Mouse (Mus musculus) cerebellum, postnatal 4 days (tissue): ENCODE measurements around the gene Vamp2.
A peak's percentile ranks its signal among the peaks of the same experiment; 100 is the strongest.

Experiments
- DNase-seq, 2 experiments: peaks; one replicate each; pipeline ENCODE4 v3.0.0; 2022; ENCODE audit warnings: low spot score in 2 of 2, mixed read lengths in 1 of 2

Vamp2 gene

DNA sequence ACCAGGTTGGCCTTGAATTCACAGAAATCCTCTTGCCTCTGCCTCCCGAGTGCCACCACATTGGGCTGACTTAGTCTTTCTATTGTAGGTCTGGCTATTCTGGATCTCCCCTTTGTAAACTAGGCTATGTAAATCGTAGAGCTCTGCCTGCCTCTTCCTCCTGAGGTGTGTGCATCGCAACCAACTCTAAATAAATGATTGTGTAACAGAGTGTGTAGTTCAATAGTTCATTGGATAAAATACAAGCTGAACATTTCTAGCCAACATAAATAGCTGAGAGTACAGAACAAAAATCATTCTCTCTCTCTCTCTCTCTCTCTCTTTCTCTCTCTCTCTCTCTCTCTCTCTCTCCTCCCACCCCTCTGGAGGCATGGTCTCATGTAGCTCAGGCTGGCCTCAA, 26.3 kb downstream of the Vamp2 start:
- no peak for DNase-seq

DNA sequence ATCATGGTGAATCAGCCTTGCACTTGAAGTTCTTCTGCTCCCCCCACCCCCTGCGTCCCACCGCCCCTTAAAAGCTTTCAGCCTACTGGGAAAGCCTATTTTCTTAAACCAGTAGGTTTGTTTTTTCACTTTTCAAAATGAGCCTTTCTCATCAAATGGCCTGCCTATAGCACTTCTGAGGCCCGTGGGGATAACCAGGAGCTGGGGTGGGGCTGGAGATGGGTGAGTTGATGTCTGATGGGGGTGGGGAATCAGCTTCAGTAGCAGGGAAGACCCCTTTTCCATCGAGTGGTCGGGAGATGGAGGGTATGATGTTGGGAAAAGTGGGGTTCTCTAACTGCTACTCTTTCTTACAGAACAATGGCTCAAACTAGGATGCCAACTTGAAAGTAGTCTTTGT, 28.6 kb downstream of the Vamp2 start:
- DNase-seq: no peak

DNA sequence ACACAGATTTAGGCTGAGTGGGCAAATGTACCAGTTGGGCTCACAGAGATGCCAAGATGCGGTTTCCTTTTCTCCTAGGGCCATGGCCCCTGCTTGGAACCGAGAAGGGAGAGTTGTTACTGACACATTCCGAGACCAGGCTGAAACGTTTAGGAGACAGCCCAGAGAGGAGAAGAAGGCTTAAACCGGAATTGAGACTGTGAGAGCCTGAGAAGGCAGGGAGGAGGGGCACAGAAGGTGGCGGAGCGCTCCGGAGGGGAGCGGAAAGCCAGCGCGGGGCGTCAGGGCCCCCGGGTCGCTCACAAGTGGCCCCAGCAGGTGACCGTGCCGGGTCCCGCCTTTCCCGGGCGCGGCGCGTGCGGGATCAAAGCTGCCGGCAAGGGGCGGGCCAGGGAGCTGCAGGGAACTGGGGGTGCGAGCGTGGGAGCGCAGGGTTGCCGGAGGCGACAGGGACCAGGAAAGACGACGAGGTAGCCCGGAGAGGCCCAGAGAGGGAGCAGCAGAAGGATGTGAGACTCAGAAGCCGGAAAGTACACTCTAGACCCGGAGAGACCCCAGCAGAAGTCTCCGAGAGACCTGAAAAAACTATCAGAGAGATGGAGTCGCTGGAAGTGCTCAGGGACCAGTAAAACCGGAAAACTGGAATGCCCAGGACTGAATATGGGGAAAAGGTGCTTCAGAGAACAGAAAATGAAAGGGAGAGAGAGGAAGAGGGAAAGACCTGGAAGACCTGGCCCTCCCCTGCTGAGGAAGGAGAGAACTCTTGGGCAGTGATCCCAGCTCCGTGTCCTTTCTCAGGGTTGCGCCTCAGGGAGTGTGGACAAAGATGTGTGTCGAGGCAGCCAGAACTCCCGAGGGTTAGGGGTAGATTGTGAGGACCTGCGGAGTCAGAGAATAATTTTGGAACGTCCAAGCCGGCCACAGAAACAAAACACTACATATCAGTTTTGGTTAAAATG, 29.7 kb downstream of the Vamp2 start:
- peak in 1 of 2 experiments; percentile 46 for DNase-seq

DNA sequence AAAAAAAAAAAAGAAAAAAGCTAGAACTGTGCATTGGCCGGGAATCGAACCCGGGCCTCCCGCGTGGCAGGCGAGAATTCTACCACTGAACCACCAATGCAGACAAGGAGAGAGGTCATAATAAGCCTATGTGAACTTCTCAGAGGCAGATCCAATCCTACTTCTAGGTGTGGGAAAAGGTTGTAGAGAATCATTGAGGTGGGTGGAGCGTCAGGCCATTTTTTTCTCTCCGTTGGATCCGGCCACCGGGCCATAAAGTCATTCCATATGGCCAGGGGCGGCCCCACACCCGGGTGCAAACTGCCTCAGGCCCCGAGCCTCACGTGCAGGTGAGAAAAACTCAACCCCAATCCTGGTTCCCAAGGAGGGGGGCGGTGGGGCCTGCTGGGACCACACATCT, 30.5 kb downstream of the Vamp2 start:
- DNase-seq: peak; percentile 70 to 89

DNA sequence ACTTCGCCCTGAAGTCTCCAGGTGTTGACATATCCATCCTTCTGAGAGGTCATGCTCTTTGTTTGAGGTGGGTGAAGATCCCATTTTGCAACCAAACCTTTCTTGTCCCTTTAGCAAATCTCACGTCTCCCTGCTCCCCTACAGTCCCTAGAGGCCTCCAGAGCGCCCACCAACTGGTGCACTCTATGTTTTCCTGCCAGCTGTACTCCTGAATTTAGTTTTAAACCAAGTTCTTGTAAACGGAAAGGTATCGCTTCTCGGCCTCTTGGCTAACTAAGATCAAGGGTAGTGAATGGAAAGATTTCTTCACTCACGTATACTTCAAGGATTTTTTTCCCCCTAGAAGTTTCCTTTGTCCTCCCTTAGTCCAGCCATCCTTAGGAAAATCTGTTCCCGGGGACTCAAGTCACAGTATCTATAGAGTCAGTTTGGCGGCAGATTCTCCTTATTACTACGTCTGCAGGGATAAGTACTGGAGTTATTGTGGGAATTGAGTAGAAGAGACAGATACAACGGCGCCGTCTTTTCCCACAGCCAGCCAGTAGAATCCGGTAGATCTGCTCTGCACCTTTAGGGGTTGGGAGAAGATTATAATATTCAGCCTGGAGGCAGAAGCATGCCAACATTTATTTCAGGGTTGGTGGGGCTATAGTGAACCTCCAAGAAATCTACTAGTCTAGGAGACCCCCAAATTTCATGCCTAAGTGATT, 31.3 kb downstream of the Vamp2 start:
- no peak for DNase-seq

DNA sequence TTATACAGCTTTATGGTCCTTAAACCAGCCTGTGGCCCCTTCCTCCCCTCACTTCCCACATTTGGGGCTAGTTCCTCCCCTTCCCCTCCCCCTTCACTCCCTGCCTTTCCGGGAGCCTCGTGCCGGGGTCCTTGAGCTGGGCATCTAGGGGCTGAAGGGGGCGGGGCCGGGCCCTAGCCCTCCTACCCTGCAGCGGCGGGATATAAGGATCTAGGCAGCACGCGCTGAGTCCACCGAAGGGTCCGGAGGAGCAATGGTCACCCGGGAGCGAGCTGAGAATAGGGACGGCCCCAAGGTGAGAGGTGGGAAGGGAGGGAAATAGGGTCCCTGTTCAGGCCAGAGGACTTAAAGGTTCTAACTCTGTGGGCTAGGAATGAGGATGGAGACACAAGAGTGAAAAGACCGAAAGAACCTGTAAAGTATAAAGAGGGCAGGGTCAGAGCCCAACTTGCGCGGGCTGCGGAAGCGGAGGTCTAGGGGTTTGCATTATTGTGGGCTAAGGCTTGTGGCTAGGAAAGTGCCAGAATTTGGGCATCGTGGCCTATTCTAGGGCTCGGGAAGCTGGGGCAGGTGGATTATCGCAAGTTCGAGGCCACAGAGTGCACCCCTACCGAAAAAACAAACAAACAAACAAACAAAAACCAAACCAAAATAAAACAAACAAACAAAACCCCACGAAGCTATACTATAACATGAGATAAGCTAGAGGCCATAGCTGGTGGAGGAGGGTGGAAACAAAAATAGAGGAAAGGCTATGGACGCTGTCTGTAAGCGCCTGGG, 32.1 kb downstream of the Vamp2 start, which contains the start of gene Hes7:
Gene Hes7 (plus strand): TSS at position 184 of the 780 bp plus-strand sequence.
- DNase-seq: no peak

DNA sequence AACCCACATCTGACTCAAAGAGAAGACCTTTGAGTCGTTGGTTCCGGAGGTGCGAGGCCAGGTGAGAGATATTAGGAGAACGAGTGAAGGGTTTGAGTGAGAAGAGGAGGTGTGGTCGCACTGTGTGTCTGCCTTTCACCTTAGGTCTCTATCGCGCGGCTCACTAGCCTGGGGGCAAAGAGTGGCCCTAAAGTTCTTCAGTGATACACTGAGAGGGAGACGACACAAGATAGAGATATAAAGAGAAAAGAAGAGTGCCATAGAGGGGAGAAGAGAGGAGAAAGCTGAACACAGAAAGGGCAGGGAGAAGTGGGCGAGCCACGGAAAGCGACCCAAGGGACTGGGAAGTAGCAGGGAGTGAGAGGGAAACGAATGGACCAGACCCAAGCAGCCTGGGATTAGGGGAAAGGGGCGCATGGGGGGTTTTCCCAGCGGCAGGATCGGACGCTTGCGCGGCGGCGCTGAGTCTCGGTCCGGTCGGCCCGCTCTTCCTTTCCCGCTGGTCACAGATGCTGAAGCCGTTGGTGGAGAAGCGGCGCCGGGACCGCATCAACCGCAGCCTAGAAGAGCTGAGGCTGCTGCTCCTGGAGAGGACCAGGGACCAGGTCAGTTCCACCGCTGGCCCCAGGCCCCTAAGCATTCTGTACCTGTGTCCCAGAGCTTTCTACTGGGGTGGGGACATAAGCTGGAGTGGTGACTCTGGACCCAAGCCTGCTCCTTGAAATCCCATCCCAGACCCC, 32.9 kb downstream of the Vamp2 start:
- DNase-seq: no peak

DNA sequence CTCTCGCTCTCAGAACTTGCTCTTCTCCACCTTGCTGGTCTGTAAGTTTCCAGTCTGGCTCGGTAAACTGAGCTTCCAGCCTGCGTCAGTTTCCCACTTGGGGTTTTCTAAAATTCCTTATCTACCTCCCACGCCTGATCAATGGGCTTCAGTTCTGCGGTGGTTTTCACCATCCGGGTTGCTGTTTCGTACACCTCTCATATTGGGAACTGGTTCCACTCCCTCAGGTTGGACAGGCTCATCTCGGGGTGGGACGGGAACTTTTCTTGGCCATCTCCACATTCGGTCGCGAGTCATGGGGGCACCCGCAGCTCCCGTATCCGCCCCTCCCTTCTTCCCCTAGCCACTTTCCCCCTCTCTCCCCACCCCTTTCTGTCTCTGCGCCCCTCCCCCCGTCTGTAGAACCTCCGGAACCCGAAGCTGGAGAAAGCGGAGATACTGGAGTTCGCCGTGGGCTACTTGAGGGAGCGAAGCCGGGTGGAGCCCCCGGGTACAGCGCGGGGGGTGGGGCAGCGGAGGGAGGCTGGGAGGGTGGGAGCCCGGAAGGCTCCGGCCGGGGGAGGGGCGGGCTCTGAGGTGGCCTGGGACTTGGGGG, 33.5 kb downstream of the Vamp2 start:
- DNase-seq: peak in 1 of 2 experiments; percentile 32

DNA sequence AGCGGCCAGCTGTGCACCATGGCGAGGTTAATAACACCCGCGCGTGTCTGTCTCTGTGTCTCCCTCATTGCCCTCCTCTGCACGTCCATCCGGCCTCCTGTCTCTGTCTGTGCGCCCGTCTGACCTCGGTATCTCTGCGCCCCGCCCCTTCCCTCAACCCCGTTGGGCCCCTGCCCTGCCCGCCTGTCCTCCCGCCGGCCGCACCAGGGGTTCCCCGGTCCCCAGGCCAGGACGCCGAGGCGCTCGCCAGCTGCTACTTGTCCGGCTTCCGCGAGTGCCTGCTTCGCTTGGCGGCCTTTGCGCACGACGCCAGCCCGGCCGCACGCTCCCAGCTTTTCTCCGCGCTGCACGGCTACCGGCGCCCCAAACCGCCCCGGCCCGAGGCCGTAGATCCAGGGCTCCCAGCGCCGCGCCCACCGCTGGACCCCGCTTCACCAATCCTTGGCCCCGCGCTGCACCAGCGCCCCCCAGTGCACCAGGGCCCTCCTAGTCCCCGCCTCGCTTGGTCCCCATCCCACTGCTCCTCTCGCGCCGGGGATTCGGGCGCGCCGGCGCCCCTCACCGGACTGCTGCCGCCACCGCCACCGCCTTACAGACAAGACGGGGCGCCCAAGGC, 34.2 kb downstream of the Vamp2 start, which contains the start of gene 9130213A22Rik:
Gene 9130213A22Rik (minus strand): TSS at position 254 of the 616 bp plus-strand sequence.
- DNase-seq: peak; percentile 82 to 86

DNA sequence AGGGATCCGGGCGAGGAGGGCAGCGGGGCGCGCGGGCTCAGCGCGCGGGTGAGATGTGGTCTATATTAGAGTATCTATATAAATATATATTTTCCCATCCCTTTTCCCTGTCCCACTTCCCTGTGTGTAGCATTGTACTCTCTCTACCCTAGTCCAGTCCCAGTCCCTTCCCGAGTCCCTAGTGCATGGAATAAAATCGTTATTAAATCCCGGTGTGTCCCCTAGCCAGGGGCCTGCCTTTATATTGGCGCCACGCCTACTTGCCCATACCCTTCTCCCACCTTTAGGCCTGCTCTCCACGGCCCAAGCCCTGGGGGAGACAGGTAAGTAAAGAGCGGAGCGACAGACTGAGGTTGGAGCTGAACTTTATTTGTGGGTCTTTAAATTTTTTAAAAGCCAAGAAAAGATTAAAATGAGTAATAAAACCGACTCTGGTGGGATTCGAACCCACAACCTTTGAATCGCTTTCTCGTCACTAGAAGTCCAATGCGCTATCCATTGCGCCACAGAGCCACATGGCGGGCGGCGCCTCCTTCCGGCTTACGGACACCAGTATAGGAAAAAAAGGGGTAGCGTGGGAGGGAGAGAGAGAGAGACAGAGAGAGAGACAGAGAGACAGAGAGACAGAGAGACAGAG, 34.9 kb downstream of the Vamp2 start:
- peak; percentile 91 to 95 for DNase-seq

DNA sequence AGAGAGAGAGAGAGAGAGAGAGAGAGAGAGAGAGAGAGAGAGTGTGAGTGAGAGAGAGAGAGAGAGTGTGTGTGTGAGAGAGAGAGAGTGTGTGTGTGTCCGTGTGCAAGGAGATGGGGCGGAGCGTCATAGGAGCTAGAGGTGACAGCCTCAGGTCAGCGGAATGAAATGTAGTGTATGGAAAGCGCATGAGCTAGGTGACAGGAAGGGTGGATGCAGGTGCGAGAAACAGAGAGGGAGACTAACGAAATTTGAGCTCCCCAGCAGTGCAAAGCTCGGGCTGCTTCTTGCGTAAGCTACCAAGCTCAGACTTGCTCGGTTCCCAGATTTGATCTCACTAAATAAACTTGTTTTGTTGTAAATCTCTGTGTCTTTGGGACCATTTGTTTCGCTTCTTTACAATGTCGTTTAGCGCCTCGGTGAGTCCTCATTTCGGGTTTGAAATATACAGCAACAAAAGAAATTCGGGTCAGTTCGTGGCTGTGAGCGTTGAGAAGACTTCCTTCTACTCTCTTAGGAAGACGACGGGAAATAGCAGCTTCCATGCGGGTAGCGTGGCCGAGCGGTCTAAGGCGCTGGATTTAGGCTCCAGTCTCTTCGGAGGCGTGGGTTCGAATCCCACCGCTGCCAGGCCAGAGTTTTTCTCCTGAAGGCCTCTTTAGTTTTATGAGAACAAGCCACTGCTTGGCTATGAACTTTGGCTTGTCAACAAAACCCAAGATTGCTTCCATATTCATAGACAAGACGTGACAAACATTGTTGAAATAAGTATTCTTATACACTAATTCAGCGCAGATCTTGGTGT, 35.6 kb downstream of the Vamp2 start:
- peak; percentile 76 to 90 for DNase-seq

DNA sequence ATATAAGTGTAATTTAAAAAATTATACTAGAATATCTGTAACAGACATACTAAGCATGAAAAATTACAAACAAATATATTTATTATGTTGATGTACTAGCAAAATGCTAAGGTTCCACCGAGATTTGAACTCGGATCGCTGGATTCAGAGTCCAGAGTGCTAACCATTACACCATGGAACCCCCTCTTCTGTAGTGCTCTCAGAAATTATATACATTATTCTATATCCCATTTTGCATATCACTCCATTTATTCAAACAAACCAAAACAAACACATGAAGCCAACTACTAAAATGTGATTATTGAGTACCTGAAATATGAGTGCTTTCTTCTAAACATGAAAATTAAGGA, 36.2 kb downstream of the Vamp2 start:
- peak in 1 of 2 experiments; percentile 63 for DNase-seq

DNA sequence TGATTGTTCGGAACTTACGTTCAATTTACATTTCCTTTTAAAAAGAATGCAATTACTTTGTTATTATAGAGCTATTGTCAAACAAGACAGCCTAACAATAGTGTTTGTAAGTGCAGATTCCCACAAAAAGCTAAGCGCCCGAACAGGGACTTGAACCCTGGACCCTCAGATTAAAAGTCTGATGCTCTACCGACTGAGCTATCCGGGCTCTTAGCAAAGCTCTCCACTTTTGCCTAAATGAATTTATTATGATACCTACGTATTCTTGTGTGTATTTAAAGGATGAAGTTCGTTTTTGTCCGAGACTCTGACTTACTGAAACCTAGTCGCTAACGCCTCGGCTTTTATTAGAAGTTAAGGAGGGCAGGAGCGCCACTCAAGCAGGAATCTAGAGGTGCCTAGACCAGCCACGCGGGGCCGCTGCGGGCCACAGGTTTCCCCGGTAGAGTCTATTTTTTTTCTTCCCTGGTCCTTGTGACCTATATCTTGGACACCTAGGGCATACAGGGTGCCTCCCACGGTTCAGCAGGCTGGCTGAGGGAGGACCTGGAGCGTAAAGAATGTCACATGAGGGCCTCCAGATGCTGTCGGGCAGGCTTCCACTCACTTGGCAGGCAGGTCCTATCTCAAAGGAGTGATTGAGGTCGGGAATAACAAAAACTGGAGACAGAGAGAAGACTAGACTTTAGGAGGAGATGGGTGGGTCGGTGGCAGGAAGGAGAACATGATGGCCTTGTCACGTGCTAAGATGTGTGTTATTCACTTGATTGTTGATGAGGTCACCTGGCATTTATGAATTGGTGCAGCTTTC, 37.0 kb downstream of the Vamp2 start:
- peak in 1 of 2 experiments; percentile 74 for DNase-seq

DNA sequence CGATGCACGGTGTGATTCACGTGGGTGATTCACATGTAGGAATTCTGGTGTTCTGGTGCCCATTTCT, 37.4 kb downstream of the Vamp2 start, which contains the start of gene Aloxe3:
Gene Aloxe3 (plus strand): TSS at position 45 of the 67 bp plus-strand sequence.
- no peak for DNase-seq

DNA sequence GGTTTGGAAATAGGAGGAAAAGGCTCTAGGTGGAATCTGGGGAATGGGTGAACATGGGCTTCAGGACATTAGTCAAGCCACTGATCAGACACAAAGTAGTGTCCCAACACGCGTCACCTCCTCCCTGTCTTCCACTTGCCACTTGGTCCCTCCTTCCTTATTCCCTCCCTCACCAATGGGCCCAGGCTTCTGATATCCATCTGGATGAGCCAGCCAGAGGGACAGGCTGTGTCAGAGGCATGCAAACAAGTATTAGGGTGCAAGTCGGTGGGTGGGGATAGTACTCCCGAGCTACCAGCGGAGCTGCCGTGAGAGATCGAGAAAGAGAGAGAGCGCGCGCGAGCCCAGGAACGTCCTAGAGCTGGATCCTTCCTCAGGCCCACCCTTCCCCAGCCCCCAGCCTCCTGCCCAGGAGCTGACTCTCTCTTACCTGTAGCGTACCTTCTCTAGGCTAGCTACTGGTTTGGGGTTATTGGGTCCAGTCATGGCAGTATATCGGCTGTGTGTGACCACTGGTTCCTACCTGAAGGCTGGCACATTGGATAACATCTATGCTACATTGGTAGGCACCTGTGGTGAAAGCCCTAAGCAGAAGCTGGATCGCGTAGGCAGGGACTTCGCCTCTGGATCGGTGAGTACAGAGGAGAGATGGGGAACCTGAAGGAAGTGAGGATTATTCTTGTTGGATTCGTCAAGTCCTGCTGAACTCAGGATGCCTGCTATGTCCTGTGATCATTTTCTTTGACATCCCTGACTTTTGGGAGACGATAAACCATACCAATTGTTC, 37.8 kb downstream of the Vamp2 start:
- no peak for DNase-seq

DNA sequence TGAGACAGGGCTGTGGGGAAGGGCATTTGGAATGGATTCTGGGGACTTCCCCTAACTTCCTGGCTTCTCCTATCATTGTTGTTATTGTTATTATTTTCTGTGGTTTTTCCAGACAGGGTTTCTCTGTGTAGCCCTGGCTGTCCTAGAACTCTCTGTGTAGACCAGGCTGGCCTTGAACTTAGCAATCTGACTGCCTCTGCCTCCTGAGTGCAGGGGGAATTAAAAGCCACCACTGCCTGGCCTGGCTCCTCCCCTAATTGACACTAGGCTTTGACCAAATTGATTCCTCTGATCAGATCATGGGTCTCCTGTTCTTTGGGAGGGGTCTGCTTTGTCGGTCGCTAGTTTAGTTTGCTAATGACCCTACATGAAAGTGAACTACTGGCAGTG, 38.4 kb downstream of the Vamp2 start:
- DNase-seq: no peak

DNA sequence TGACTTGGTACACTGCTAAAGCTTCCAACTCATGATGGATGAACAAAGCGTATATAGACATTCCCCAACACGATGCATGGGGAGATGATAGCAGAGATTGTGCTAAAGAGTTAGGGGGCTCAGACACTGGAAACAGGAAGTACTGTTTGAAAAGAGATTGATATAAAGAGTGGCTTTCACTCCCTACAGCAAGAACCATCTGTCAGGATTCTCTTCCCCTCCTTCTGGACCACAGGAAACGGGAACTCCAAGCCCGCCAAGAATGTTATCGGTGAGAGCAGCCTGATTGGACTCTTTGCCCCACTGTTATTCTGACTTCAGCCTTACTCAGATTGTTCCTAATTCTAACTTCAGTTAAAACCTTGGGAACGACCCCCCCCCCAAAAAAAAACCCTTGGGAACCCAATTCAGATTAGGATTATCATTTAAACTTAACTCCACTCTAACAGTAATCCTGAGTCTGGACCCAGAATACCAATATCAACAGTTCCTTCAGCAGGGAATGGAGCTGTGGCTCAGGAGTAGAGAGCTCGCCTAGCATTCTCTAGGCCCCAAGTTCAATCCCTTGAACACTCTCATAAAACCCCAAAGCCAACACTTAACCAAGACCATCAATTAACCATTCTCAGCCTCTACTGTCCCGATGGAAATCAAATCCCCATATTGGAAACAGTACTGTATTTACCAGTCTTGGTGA, 40.3 kb downstream of the Vamp2 start:
- no peak for DNase-seq
